Mouse (Mus musculus) thymus, adult 2 months (tissue): Measurements from ENCODE around the gene Slc38a7.
A peak's percentile ranks its signal among the peaks of the same experiment; 100 is the strongest.

Experiments
- CTCF ChIP-seq: fragments of 200-500 bp; IDR thresholded peaks from 2 replicates; pipeline ENCODE4 v1.5.1; 2012; ENCODE audit warnings: mild to moderate bottlenecking, control low read depth, low read length, moderate library complexity, borderline replicate concordance; ENCODE audit not compliant: control insufficient read depth, poor library complexity, insufficient read depth; ENCODE audit errors: extremely low read depth
- POLR2A ChIP-seq: fragments of 200-500 bp; IDR thresholded peaks from 2 replicates; pipeline ENCODE4 v1.6.1; 2012; ENCODE audit warnings: mild to moderate bottlenecking, low read length, control low read depth, moderate library complexity; ENCODE audit not compliant: control insufficient read depth, poor library complexity, insufficient read depth; ENCODE audit errors: extremely low read depth

GRCm38 (mm10) chr8:95888285-95889136, 35.2 kb upstream of the Slc38a7 start, which contains the start of gene Got2:
- peak; percentile 91 for TF ChIP-seq CTCF
- no peak for TF ChIP-seq POLR2A
